Mouse (Mus musculus) cerebellum, adult 2 months (tissue): ENCODE results near the gene Carmil1.

Source experiments
- CTCF ChIP-seq: fragments of 200-500 bp; IDR thresholded peaks from 2 replicates; pipeline ENCODE4 v1.5.1; 2011; ENCODE audit warnings: low read depth, mild to moderate bottlenecking, control low read depth, low read length, moderate library complexity, borderline replicate concordance; ENCODE audit not compliant: insufficient read depth
- POLR2A ChIP-seq: fragments of 200-500 bp; IDR thresholded peaks from 2 replicates; pipeline ENCODE4 v1.6.1; 2011; ENCODE audit warnings: low read length, control low read depth, borderline replicate concordance; ENCODE audit not compliant: insufficient read depth

DNA sequence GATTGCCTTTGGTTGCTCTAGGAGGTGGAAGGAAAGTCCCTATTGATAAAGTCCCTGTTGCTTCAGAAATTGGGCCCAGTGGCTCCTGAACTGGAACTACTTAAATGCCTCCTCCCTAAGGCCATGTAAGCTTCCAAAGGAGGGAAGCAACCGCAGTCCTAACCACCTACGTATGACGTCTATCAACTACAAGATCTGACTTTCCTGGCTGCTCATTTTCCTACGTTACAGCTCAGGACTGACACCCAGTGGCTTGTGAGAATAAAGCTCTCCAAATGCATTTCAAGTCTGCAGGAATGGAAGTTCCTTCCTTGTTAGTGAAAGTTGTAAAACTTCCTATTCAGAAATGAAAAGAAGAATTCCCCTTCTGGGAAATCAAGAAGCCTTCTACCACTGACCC, 38.0 kb upstream of the Carmil1 start:
- TF ChIP-seq CTCF: peak; percentile 31; the same call in 1 of the 2 replicates
- no peak for TF ChIP-seq POLR2A
